Mouse (Mus musculus) stomach, postnatal 0 days (tissue): ENCODE results near the gene Ndufa6. TPM values are rescaled to one million over a fixed set of nuclear protein-coding genes. Genes with fewer than 3 reads are reported as not detected.

Experiments used
- ATAC-seq: fragments of 200-750 bp; cut with Nextera tagmentation; 2 replicates; pipeline ENCODE4 v1.8.0; 2017; ENCODE audit not compliant: low FRiP score, low TSS enrichment
- DNase-seq: peaks from one replicate; pipeline ENCODE4 v3.0.0-alpha.2; 2016; ENCODE audit warnings: low spot score
- H3K27ac ChIP-seq: fragments of 300-500 bp; sonication (generic); replicated peaks from 2 replicates; pipeline ENCODE4 v1.5.1; 2014; ENCODE audit warnings: mild to moderate bottlenecking, control low read depth
- H3K27me3 ChIP-seq: fragments of 300-500 bp; sonication (generic); 2 replicates; pipeline ENCODE4 v1.6.1; 2014; ENCODE audit warnings: low read length; ENCODE audit not compliant: control insufficient read depth, insufficient read depth
- H3K36me3 ChIP-seq: fragments of 300-500 bp; sonication (generic); 2 replicates; pipeline ENCODE4 v1.6.1; 2014; ENCODE audit warnings: low read length, mixed read lengths; ENCODE audit not compliant: control insufficient read depth, insufficient read depth
- H3K4me1 ChIP-seq: fragments of 300-500 bp; sonication (generic); replicated peaks from 2 replicates; pipeline ENCODE4 v1.6.1; 2014; ENCODE audit warnings: antibody characterized with exemption; ENCODE audit not compliant: control insufficient read depth, insufficient read depth
- H3K4me2 ChIP-seq: fragments of 300-500 bp; sonication (generic); replicated peaks from 2 replicates; pipeline ENCODE4 v1.6.1; 2014; ENCODE audit warnings: low read depth, mild to moderate bottlenecking, control low read depth, moderate library complexity
- H3K4me3 ChIP-seq: fragments of 300-500 bp; sonication (generic); 2 replicates; pipeline ENCODE4 v1.5.1; 2014; ENCODE audit warnings: low read depth, low read length, control low read depth
- H3K9ac ChIP-seq: fragments of 300-500 bp; sonication (generic); 2 replicates; pipeline ENCODE4 v1.6.1; 2014; ENCODE audit warnings: mild to moderate bottlenecking, low read length, control low read depth, mixed read lengths
- H3K9me3 ChIP-seq: fragments of 300-500 bp; sonication (generic); 2 replicates; pipeline ENCODE4 v1.6.1; 2016; ENCODE audit warnings: low read length; ENCODE audit not compliant: control insufficient read depth
- CTCF ChIP-seq: IDR thresholded peaks from 2 replicates; pipeline ENCODE4 v1.5.1; 2016; ENCODE audit warnings: antibody characterized with exemption, low read depth, mild to moderate bottlenecking, moderate library complexity
- EP300 ChIP-seq: optimal IDR thresholded peaks from 2 replicates; pipeline ENCODE3; 2016; ENCODE audit warnings: antibody characterized with exemption
- WGBS: fragments of 180-500 bp; shearing (Covaris S2); extraction: QIAGEN DNeasy Blood & Tissue Kit; methylation state at CpG from one replicate; pipeline ENCODE4 v1.1.7; 2014; 5-methylcytosine and 5-hydroxymethylcytosine counted together
- polyA plus RNA-seq: library from polyadenylated mRNA; unstranded; fragments of >200 nt; fragmentation: Nextera tagmentation; extraction: Ambion mirVana; gene quantifications from 2 replicates; pipeline ENCODE4 v1.2.1, GENCODE M21; 2015

Gene Ndufa6
- polyA plus RNA-seq, 1 experiment from 2014 or later: 514 TPM

GRCm38 (mm10) chr15:82341675-82342542 lies 12.2 kb downstream of the Ndufa6 start:
- H3K9ac ChIP-seq: peak overlapping the region; percentile 83
- peak overlapping the region; percentile 56 for H3K4me3 ChIP-seq
- H3K36me3 ChIP-seq: peaks cover 1% of the 10 kb centered on the region; the same call in 1 of the 2 replicates
- H3K4me1 ChIP-seq: peaks cover 10% of the 10 kb centered on the region
- H3K4me2 ChIP-seq: peak overlapping the region; percentile 92
- H3K9me3 ChIP-seq: no peaks in the 10 kb centered on the region
- peak overlapping the region; percentile 91 for H3K27ac ChIP-seq
- WGBS: 40% methylated on average over 15 of the region's 15 CpGs
- ATAC-seq: no peak
- no peak for DNase-seq
- TF ChIP-seq EP300: no peak
- no peak for TF ChIP-seq CTCF
- no peaks in the 10 kb centered on the region for H3K27me3 ChIP-seq

GRCm38 (mm10) chr15:82341036-82341501 lies 13.1 kb downstream of the Ndufa6 start:
- Histone ChIP-seq H3K4me3 (peak overlapping the region; percentile 56), H3K4me1 (peaks cover 6% of the 10 kb centered on the region), H3K9me3 (no peaks in the 10 kb centered on the region), H3K36me3 (peaks cover 3% of the 10 kb centered on the region; the same call in 1 of the 2 replicates), H3K9ac (peak overlapping the region; percentile 83), H3K4me2 (peak overlapping the region; percentile 92), H3K27ac (peak overlapping the region; percentile 91), H3K27me3 (no peaks in the 10 kb centered on the region)
- peak; percentile 19 for ATAC-seq
- DNase-seq: peak; percentile 84
- peak; percentile 31; the same call in 1 of the 2 replicates for TF ChIP-seq CTCF
- no peak for TF ChIP-seq EP300
- 0% methylated on average over 30 of the region's 40 CpGs for WGBS

GRCm38 (mm10) chr15:82340414-82341035 lies 13.6 kb downstream of the Ndufa6 start:
- Histone ChIP-seq H3K9me3 (no peaks in the 10 kb centered on the region), H3K36me3 (peaks cover 6% of the 10 kb centered on the region; the same call in 1 of the 2 replicates), H3K27me3 (no peaks in the 10 kb centered on the region), H3K27ac (peak overlapping the region; percentile 91), H3K4me3 (peak overlapping the region; percentile 56), H3K4me1 (peaks cover 6% of the 10 kb centered on the region), H3K4me2 (peak overlapping the region; percentile 92), H3K9ac (peak overlapping the region; percentile 83)
- ATAC-seq (no peak), DNase-seq (no peak)
- TF ChIP-seq CTCF (no peak), EP300 (no peak)
- 31% methylated on average over 20 of the region's 21 CpGs for whole genome bisulfite sequencing

DNA sequence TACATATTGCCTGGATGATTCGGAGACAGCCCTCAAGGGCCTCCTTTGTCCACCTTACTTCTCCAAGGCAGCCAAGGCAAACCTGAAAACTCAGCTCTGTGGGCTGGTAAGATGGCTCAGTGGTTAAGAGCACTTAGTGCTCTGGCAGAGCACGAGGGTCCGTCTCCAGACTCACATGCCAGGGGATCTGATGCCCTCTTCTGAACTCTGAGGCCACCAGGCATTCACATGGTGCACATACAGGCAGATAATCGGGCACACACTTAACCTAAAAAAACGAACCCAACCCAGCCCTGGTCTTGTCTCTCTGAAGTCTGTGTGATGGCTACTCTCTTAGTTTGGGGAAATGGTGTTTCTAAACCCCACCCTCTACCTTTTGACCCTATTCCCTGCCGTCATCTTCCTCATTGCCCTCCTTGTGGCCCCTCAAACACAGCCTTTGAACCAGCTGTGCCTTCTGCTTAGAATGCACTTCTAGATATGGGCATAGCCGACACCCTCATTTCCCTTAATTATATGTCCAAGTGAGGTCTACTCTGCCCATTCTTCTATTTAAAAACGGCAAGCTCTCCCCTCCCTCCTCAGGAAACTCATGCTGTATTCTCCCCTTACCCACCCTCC lies 14.4 kb downstream of the Ndufa6 start:
- no peak overlapping the region for H3K4me3 ChIP-seq
- TF ChIP-seq EP300 (no peak), CTCF (no peak)
- WGBS: 67% methylated on average over 8 of the region's 8 CpGs
- peaks cover 12% of the 10 kb centered on the region; the same call in 1 of the 2 replicates for H3K36me3 ChIP-seq
- no peaks in the 10 kb centered on the region for H3K27me3 ChIP-seq
- H3K4me2 ChIP-seq: no peak overlapping the region
- H3K27ac ChIP-seq: no peak overlapping the region
- no peak overlapping the region for H3K9ac ChIP-seq
- ATAC-seq: no peak
- DNase-seq: no peak
- H3K4me1 ChIP-seq: peaks cover 6% of the 10 kb centered on the region
- no peaks in the 10 kb centered on the region for H3K9me3 ChIP-seq

DNA sequence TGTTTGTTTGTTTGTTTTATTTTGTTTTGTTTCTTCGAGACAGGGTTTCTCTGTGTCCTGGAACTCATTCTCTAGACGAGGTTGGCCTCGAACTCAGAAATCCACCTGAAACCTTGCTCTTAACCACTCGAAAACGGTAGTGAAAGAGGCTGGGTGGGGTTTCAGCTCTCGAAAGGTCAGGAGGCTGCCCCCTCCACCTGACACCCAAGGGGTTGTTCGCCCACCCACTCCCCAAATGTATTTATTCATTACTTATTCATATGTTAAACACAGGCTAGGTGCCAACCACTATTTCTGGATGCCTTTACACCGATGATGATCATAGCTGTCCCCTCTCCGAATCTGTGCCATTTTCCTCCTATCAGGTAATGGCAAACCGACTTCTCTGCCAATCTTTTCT lies 15.0 kb downstream of the Ndufa6 start:
- 56% methylated on average over 10 of the region's 10 CpGs for WGBS
- H3K27me3 ChIP-seq: no peaks in the 10 kb centered on the region
- no peaks in the 10 kb centered on the region for H3K9me3 ChIP-seq
- peaks cover 13% of the 10 kb centered on the region; the same call in 1 of the 2 replicates for H3K36me3 ChIP-seq
- peak overlapping the region; percentile 86 for H3K27ac ChIP-seq
- no peak for ATAC-seq
- H3K9ac ChIP-seq: peak overlapping the region; percentile 78
- DNase-seq: no peak
- no peak; the same call in 1 of the 2 replicates for TF ChIP-seq CTCF
- TF ChIP-seq EP300: no peak
- H3K4me1 ChIP-seq: peaks cover 6% of the 10 kb centered on the region
- peak overlapping the region; percentile 66 for H3K4me2 ChIP-seq
- H3K4me3 ChIP-seq: peak overlapping the region; percentile 67
